Mouse (Mus musculus): ENCODE measurements around the gene Tbl1xr1.

GRCm38 (mm10) chr3:22150872-22151530, 74.5 kb downstream of the Tbl1xr1 start:
- TF ChIP-seq CTCF (IDR thresholded peaks at IDR 0.05; ENCODE audit: low read depth) (no peak), EP300 (IDR thresholded peaks at IDR 0.05; ENCODE audit: low read depth) (no peak)

Measured in liver, postnatal 0 days (tissue).